Mouse (Mus musculus) adrenal gland, adult 8-10 months (tissue): ENCODE data around the gene Ifitm1. TPM values are rescaled to one million over a fixed set of nuclear protein-coding genes. Genes with fewer than 3 reads are reported as not detected.
"Not testable (repeated sequence)": the region's sequence is repeated elsewhere in the genome, so short reads cannot be mapped to it uniquely, and the experiment has no call there.

ENCODE experiments used
- DNase-seq: peaks from one replicate; pipeline ENCODE4 v3.0.0; 2022
- total RNA-seq, 4 experiments: library from RNA; stranded (reverse); gene quantifications; 2 replicates each; pipeline ENCODE4 v1.2.4; 2022

Ifitm1 gene
- total RNA-seq, 4 experiments from 2014 or later, result 10.6 to 14.0 (median 13.4) TPM

DNA sequence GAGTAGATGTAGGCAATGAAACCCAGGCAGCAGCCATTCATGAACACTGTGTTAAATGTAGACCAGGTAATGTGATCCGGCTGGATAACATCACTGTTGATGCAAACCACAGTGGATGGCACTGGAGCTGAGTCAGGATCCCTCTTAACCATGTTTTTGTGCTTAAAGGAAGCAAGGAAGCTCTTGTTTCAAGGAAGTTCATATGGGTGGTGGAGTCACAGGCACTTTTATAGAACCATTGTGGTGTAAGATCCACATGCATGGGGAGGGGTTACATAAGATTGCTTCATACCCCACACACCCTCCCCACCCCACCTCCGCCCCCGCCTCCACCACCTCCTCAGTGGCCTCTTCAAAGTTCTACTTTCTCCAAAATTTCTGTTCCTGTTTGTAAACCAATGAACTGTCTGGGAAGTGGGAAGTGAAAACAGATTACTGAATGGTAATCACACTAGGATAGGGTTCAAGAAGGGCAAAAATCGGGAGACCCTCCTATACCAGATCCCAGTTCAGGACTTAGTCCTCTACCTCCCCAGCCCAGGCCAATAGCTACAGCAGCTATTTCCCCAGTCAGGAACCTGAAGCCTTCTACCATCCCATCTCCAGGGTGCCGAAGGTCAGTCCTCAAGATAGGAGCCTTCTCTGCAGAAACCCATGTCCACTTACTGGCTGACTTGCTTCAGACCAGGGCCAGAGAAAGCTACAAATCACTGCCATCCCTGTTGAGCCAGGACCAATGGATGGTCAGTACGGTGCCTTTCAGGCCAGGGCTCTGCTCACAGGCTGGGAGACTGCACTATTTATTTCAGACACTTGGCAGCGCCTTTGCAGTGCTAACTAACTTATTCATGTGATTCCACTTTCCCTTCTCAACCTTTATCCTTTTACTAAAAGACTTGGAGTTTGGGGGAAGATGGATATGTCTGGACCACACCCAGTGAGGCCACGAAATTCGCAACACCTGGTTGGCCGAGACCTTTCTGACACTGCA is 50.0 kb downstream of the Ifitm1 start:
- no peak for DNase-seq

DNA sequence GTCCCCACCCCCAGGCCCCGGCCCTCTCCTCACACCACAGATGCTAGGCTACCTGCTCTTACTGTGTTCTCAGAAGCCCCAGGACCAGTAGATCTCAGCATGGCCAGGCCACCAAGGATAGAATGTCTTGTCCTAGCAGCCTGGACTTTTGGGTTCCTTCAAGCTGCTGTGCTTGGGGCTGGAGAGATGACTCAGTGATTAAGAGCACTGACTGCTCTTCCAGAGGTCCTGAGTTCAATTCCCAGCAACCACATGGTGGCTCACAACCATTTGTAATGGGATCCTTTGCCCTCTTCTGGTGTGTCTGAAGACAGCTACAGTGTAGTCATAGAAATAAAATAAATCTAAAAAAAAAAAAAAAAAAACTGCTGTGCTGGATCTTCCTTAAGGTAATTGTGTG is 50.8 kb downstream of the Ifitm1 start, which contains the start of gene Ifitm6:
Ifitm6 (minus strand) TSS at position 101 of the 400 bp plus-strand sequence.
- DNase-seq, result not testable (repeated sequence)

DNA sequence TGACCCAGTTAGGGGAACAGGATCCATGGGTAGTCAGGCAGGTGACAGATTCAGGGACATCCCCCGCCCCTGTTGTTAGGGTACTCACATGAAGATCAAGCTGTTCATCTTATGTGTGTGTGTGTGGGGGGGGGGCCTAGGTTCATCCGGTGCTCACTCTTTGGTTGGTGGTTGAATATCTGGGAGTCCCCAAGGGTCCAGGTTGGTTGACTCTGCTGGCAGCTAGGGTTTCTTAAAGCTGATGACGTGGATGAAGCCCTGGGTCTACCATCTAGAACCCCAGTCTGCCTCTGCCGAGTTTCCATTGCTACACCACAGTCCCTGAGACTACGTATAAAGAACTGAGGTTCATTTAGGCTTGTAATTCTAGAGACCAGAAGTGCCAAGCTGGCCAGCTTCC is 52.0 kb downstream of the Ifitm1 start:
- no peak for DNase-seq

Other genes with a start within 250 kb of the Ifitm1 start
- 100 to 1,000 TPM in 3 of 4 experiments, 10 to 100 TPM in 1; 87.7 to 302 (median 204) TPM for gene Cyp2e1, start 203.5 kb upstream of the Ifitm1 start, total RNA-seq
- not detected for gene Syce1, start 179.4 kb upstream of the Ifitm1 start, total RNA-seq
- 1 to 10 TPM; 3.8 to 8.6 (median 5.7) TPM for gene Zfp941, start 145.0 kb upstream of the Ifitm1 start, total RNA-seq
- gene Urah, start 132.2 kb upstream of the Ifitm1 start, total RNA-seq, result 1 to 10 TPM in 2 of 4 experiments, under 1 TPM in 1, not detected in 1; 0.73 to 1.8 (median 1.0) TPM
- not detected for gene Scgb1c1, start 121.7 kb upstream of the Ifitm1 start, total RNA-seq
- 1 to 10 TPM in 2 of 4 experiments, under 1 TPM in 1, not detected in 1; 0.23 to 1.3 (median 1.2) TPM for gene Odf3, start 119.4 kb upstream of the Ifitm1 start, total RNA-seq
- gene Gm45785, start 110.9 kb upstream of the Ifitm1 start, total RNA-seq, result 1 to 10 TPM in 2 of 4 experiments, not detected in 2; 1.0 to 1.2 TPM
- gene Ric8a, start 110.3 kb upstream of the Ifitm1 start, total RNA-seq, result 10 to 100 TPM; 59.8 to 87.7 (median 75.9) TPM
- 10 to 100 TPM; 37.7 to 53.3 (median 46.1) TPM for gene Bet1l, start 109.6 kb upstream of the Ifitm1 start, total RNA-seq
- 100 to 1,000 TPM; 113 to 125 (median 116) TPM for gene Psmd13, start 85.3 kb upstream of the Ifitm1 start, total RNA-seq
- 10 to 100 TPM; 33.4 to 48.7 (median 41.0) TPM for gene Sirt3, start 84.9 kb upstream of the Ifitm1 start, total RNA-seq
- gene Cox8b, start 66.8 kb upstream of the Ifitm1 start, total RNA-seq, result 100 to 1,000 TPM in 3 of 4 experiments, 10 to 100 TPM in 1; 73.2 to 522 (median 364) TPM
- 1 to 10 TPM; 1.4 to 4.0 (median 2.9) TPM for gene Nlrp6, start 46.3 kb upstream of the Ifitm1 start, total RNA-seq
- gene Pgghg, start 25.8 kb upstream of the Ifitm1 start, total RNA-seq, result 10 to 100 TPM; 37.1 to 69.0 (median 52.9) TPM
- 1 to 10 TPM; 1.1 to 2.7 (median 1.9) TPM for gene Ifitm5, start 16.9 kb upstream of the Ifitm1 start, total RNA-seq
- gene Gm45717, start 11.3 kb upstream of the Ifitm1 start, total RNA-seq, result not detected
- 100 to 1,000 TPM; 431 to 671 (median 563) TPM for gene Ifitm2, start 11.2 kb upstream of the Ifitm1 start, total RNA-seq
- gene Ifitm3, start 43.5 kb downstream of the Ifitm1 start, total RNA-seq, result 100 to 1,000 TPM; 105 to 128 (median 116) TPM
- 1 to 10 TPM in 2 of 4 experiments, under 1 TPM in 1, not detected in 1; 0.81 to 1.5 (median 1.2) TPM for gene Ifitm6, start 50.7 kb downstream of the Ifitm1 start, total RNA-seq
- not detected for gene Gm17387, start 61.9 kb downstream of the Ifitm1 start, total RNA-seq
- 1 to 10 TPM; 2.0 to 6.1 (median 2.7) TPM for gene B4galnt4, start 93.9 kb downstream of the Ifitm1 start, total RNA-seq
- 1 to 10 TPM; 1.6 to 3.1 (median 2.1) TPM for gene Pkp3, start 111.0 kb downstream of the Ifitm1 start, total RNA-seq
- 1 to 10 TPM; 4.2 to 5.8 (median 4.8) TPM for gene Sigirr, start 133.4 kb downstream of the Ifitm1 start, total RNA-seq
- gene Ano9, start 150.6 kb downstream of the Ifitm1 start, total RNA-seq, result under 1 TPM in 1 of 4 experiments, not detected in 3; 0.21 TPM
- 10 to 100 TPM; 36.4 to 46.7 (median 43.0) TPM for gene Ptdss2, start 155.2 kb downstream of the Ifitm1 start, total RNA-seq
- gene Rnh1, start 205.6 kb downstream of the Ifitm1 start, total RNA-seq, result 100 to 1,000 TPM; 339 to 382 (median 360) TPM
- 100 to 1,000 TPM in 1 of 4 experiments, 10 to 100 TPM in 3; 80.0 to 105 (median 92.6) TPM for gene Hras, start 226.8 kb downstream of the Ifitm1 start, total RNA-seq
- gene Lrrc56, start 226.9 kb downstream of the Ifitm1 start, total RNA-seq, result 10 to 100 TPM in 1 of 4 experiments, 1 to 10 TPM in 3; 6.6 to 12.1 (median 8.4) TPM
- gene Lmntd2, start 246.9 kb downstream of the Ifitm1 start, total RNA-seq, result under 1 TPM; 0.12 to 0.94 (median 0.66) TPM
- gene Rassf7, start 248.6 kb downstream of the Ifitm1 start, total RNA-seq, result 1 to 10 TPM; 5.6 to 7.7 (median 6.3) TPM